Mouse (Mus musculus): ENCODE measurements at regions not wholly inside any gene's neighbourhood (a gene's known extent, or its start where the extent isn't known, plus 50 kb on each side); places are given as distances from the start of the nearest gene placed in this dataset.
A peak's percentile ranks its signal among the peaks of the same experiment; 100 is the strongest.

DNA sequence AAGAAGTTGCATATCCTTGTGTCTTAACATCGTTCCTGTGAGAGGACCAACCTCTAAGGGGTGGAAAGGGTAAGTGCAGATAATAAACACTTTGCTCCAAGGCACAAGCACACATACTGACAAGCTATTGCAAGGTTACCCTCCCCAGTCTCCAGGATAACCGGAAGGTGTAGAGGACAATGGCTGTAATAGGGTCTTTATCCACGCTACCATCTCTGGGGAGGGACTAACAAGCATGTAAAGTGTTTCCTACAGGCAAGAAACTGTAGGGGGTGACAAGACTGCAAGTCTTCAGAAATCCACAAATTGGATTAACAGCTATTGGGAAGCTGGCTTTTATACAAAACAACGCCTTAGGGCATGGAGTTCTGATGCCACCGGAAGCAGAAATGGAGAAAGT is 197.5 kb upstream of the Chl1 start:
- no peak for DNase-seq

DNA sequence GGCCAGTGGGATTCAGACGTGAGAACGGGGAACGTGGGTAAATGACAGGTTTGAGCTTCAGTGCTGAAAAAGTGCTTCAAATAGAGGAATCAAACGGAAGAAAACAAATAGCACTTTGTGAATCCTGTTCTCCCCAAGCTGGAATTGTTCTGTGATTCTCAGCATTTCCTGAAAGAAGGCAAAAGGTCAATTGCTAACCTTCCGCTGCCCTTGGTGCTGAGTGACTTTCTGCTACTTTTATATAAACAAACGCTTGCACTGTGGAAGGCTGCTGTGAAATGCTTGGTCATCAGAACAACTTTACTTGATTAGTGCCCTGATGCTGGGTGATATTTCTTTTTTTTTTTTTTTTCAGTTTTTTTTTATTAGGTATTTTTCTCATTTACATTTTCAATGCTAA is 192.3 kb upstream of the Chl1 start:
- DNase-seq: no peak

DNA sequence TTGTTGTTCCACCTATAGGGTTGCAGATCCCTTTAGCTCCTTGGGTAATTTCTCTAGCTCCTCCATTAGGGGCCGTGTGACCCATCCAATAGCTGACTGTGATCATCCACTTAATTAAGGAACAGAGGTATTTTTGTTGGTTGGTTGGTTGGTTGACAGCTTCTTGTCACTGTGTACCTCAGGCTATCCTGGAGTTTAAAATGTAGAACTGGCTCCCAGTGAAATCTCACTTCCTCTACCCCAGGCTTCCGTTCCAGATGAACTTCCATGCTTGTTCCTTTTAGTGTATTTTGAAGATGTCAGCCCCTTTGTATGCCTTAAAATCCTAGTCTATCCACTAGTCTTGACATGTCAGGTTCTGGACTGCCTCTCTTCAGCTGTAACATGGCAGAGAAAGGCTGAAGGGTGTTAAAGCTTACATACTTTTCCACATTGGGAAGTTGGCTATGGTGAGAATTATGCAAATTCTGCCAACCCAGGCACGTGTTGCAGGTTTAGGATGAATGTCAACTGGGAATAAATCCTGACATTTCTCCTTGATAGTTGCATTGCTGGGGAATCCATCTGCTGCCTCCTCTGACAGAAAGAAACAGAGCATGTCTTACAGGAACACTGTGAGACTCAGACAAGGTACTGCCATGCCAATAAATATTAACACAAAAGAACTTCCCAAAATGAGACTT is 191.6 kb upstream of the Chl1 start:
- no peak for DNase-seq

GRCm38 (mm10) chr6:103319964-103320363 is 190.4 kb upstream of the Chl1 start:
- DNase-seq: no peak

DNA sequence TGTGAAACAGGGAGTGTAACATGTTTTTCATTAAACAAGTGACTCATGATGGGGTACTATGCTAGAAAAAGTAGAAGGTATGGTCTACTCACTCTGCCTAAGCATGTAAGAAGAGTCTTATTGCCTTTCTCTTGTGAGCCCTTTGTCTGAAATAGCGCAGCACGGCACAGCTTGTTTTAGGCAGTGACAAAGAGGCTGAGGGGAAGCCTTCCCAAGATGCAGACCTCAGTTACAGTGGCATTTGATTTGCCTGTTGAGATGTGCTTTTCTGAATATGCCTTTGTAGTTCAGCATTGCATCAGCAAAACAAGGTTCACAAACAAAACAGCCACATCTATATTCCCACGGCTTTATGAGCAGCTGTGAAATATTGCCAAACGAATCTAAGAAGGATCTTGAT is 189.8 kb upstream of the Chl1 start:
- DNase-seq: no peak

- no peak for DNase-seq
These were observed 189.3 kb upstream of the Chl1 start for GRCm38 (mm10) chr6:103321058-103321457.

DNA sequence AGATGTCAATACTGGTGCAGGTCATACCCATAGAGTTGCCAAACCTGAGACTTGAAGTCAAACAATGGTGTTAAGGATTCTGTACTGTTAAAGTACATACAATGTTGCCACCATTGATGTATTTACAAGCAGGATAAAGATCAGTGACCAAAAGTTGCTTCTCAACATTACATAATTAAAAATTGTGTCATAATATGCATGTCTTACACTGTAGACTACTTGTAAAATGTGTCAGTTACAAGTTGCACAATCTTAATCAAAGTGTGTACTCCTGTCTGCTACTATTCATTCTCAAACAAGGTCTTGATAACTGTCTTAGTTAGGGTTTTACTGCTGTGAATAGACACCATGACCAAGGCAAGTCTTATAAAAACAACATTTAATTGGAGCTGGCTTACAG is 187.9 kb upstream of the Chl1 start:
- no peak for DNase-seq

- no peak for DNase-seq
These were observed 174.7 kb upstream of the Chl1 start for GRCm38 (mm10) chr6:103335683-103336082.

GRCm38 (mm10) chr6:103339961-103340732 is 170.2 kb upstream of the Chl1 start:
- no peak for DNase-seq

- DNase-seq: no peak
These were observed 166.9 kb upstream of the Chl1 start for GRCm38 (mm10) chr6:103343515-103343914.

DNA sequence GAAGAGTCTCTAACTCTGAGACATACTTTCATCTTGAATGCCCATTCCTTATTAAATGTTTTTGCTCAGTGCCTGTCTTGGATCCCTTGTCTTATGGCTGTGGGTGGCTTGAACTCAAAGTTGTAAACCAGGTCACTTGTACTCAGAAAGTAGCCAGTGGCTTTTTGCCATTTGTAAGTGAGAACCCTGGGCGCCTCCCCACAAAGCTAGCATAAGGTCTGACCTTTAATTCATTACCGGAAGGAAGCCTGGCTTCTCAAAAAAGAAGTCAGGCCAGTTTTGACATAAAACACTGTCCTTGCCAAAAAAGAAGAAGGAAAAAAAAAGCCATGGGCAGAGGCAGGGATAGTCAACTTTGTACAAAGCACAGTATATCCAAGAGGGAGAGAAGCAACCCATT is 166.0 kb upstream of the Chl1 start:
- DNase-seq: no peak

- DNase-seq: no peak
These were observed 165.2 kb upstream of the Chl1 start for GRCm38 (mm10) chr6:103345195-103345594.

- peak; percentile 33 to 40 for DNase-seq
These were observed 157.8 kb upstream of the Chl1 start for GRCm38 (mm10) chr6:103352405-103353124.

DNA sequence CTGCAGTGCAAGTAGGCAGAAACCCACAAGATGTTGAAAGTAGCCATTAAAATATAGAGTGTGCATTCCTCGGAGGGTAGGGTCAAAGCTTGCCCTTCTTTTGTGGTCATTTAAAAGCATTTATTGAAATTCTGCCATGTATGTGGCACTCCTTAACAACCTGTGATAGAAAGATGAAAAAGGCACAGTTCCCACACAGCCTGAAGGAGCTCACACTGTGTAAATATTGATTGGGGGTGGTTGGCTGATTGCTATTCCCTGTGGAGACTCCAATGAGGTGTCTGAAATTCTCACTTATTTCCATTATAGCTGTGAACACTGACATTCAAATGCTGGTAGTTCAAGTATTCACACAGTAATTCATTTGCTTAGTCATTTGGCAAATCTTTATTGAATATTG is 157.0 kb upstream of the Chl1 start:
- no peak for DNase-seq

DNA sequence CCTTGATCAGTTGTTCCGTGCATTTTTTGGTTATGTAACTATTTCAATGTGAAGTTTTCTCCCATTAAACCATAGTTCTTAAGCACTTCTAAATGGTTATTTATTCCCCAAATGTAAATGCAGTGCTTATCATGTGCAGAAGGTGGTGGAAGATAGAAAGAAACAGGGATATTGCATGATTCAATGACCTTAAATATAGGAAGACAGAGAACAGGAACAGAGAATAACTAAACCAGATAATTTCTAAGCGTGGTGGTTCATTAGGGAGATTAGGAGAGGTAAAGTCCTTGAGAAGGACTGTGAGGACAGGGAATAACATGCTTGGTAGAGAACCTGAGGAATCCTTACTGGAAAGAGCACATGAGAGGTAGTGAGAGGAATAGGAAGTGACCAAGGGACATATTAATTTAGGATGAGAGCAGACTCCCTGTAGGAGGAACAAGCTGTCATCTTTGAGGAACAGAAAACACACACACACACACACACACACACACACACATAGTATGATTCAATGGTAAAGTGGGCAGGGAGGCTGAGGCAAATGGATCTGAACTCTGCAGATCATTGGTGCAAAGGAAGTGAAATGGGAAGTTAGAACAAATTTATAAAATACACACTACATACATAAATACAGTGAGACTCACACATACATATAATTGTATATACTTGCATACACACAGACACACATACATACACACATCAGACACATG is 143.4 kb upstream of the Chl1 start:
- DNase-seq: no peak

DNA sequence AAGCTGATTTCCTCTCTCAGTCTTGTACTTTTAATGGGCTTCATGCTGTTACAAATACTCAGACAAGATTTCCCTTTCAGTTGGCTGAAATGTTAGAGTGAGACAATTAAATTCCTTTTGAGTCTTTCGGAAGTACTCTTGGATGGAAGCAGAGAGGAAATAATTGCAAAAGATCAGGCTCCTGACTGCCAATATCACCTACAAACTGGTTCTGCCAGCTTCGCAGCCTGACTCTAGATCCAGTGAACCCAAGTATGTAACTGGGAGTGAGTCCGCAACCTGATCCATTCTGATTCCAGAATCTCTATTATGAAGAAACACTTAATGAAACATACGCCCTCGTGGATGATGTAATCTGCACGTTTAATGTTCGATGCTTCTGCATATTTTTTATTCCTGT is 135.4 kb upstream of the Chl1 start:
- no peak for DNase-seq

DNA sequence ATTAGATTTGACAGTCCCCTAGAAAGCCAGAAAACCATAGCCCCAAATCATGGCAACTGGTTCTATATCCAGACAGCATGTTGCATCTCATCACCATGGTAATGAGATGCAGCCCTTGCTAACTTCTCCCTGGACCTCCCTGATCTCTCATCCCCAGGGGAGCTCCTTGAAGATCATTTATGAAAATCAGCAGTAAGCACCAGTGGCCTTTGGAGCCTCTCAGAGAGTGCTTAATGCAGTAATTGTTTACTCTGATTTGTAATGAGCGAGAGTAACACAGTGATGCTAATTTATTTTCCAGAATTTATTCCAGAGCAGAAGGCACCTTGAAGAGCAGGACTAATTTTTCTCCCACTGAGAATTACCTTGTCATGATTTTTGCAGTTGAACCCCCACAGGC is 133.1 kb upstream of the Chl1 start:
- no peak for DNase-seq

GRCm38 (mm10) chr6:103378047-103378446 is 132.3 kb upstream of the Chl1 start:
- DNase-seq: no peak

DNA sequence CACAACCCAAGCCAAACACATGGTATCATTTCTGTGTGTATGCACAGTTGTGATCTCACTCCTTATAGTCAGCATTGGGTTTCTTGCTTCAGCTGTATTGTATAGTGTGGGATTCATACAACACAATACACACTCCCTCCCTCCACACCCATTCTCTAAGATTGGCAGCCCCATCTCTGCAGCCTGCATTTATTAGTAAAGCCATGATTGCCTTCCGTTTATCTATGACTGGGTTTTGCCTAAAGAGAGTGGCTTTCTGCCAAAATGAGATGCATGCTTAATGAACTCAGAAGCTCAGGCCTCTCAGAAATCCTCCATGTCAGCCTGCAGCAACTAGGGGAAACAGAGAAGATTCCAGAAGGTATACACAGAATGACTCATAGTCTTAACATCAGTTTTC is 129.4 kb upstream of the Chl1 start:
- DNase-seq: no peak

GRCm38 (mm10) chr6:103381930-103382329 is 128.5 kb upstream of the Chl1 start:
- DNase-seq: no peak

DNA sequence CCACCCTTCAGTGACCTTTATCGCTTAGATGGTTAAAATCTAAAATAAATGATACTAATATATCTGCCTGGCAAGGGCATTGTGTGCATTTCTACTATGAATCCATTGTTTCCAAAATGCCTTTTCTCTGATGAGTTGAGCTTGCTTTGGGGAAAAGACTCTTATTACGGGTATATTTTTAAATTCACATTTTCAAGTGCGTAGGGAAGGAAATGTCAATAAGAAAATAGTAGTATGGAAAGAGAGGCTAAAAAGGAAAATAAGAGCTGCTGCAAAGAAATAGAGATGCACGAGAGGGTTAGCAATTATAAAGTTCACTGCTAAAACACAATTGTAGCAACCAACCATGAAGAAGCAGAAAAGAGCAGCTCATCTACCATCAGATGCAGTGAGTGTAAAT is 123.8 kb upstream of the Chl1 start:
- no peak for DNase-seq

GRCm38 (mm10) chr6:103405961-103406360 is 104.4 kb upstream of the Chl1 start:
- DNase-seq: no peak

- no peak for DNase-seq
These were observed 95.5 kb upstream of the Chl1 start for GRCm38 (mm10) chr6:103414888-103415287.

All from layer of hippocampus, postnatal 36 days (tissue).